Mouse (Mus musculus) CD8-positive naive resting alpha-beta T cell, adult 2 months (primary cell): ENCODE results near the gene Nccrp1.
"Not testable (repeated sequence)": the region's sequence is repeated elsewhere in the genome, so short reads cannot be mapped to it uniquely, and the experiment has no call there.

Source experiments
- DNase-seq, 2 experiments: peaks; one replicate each; pipeline ENCODE4 v3.0.0; 2022; ENCODE audit warnings: low read depth in 2 of 2, low spot score in 2 of 2

The Nccrp1 gene

DNA sequence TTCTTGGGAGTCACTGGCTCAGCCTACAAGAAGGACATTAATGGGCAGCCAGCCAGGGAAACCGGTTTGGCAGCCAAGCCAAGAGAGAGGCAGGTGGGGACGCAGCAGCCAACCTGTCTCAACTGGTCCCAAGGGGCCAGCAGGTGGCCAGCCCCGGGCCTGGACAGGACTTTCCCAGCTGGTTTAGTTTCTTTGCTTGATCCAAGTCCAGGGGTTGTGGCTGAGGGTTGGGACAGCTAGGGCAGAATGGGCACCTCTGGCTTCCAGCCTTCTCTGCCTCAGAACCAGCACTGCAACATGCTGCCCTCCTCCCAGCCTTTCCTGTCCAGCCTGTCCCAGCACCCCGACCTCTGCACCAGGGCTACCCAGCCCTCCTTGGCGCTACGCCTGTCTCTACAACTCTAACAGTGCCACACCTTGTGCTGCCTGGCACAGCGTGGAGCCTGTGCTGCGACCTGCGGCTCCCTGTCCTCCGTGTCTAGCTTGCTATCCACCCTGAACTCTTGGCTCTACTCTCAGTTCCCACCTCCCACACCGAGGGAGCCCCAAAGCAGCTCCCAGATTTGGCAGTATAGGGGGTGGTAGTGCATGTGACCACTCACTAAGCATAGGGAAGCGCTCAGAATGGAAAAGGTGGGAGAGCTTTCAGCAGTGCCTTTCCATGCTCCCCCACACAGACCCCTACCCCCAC is 23.4 kb upstream of the Nccrp1 start:
- DNase-seq: no peak

DNA sequence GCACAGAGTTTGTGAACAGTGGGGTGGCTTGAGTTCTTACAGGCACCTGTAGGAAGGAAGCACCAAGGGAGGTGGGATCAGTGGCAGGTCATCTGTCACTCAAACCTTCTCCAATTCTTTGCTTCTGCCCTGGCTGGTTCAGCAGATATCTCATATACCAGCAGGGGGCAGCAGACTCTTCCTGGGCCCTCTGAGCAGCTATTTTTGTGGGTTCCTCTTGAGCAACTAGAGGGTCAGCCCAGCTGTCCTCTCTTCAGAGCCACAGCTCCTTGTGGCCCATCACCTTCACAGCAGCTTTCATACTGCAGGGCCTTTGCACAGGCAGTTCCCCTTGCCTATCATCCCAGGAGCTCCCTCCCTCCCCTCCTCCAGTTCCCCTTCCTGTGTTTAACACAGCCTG is 21.2 kb upstream of the Nccrp1 start:
- peak; percentile 52 to 70 for DNase-seq

DNA sequence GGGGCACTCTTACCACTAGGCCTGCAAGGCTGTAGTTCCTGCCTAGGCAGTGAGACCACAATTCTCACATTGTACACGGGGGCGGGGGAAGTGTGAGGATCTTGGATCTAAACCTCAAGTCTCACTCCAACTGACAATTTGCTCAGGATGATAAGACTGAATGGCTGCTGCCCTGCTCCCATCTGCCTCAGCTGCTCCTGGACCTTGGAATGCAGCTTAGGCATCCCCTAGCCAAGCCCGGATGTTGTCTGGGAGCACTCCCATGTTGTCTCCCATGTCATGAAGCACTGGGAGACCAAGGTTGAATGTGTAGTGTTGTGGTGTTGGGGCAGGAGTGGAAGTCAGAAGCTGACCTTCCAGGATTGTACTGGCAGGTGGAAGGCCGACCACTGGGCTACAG is 20.5 kb upstream of the Nccrp1 start:
- no peak for DNase-seq

DNA sequence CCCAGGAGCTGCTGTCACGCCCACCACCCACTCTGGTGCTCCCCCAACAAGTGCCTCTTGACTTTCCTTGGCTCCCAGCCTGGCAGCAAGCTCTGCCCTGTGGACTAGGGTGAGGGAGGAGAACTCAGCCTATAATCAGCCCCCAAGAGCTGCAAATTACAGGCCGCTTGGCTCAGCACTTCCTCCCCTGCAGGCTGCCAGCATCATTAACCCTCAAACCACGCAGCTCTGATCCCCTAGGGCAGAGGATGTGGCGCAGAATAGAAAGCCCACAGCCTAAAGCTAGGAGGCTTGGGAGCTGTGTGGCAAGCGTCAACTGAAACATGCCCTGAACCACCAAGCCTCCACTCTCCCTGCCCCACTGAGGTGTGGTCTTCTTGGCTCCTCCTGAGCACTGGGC is 18.4 kb upstream of the Nccrp1 start:
- DNase-seq: peak; percentile 32 to 51

DNA sequence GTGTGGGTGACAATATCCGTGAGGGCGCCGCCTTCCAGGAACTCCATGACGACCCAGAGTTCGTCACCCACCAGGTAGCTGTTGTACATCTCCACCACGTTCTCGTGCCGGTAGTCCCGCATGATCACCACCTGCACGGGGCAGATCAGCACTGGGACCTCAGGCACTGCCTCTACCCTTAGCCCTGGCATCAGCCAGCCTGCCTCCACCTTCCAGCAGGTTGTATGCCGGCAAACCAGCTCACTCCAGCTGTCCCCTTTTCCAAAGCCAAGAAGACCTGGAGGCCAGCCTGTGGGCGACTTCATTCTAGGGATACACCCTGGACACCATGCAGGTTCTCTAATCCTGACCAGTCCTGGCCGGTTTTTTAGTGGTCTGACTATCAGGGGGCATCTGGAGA is 15.9 kb upstream of the Nccrp1 start:
- no peak for DNase-seq

DNA sequence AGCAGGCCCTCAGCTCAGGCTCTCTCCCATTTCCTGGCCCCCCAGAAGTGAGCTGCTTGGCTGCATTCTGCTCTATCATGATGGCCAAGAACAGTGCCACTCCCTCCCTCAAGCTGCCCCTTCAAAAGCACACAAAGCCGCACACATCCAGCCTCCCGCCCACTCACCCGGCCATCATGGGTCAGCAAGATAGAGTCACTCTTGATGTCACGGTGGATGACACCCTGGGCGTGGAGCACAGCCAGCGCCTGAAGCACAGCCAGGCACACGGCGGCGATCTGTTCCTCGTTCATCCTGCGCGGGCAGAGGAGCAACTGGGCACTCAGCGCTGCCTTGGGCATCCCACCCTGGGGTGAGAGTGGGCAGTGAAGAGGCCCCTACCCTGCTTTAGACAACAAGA is 15.3 kb upstream of the Nccrp1 start:
- no peak for DNase-seq

DNA sequence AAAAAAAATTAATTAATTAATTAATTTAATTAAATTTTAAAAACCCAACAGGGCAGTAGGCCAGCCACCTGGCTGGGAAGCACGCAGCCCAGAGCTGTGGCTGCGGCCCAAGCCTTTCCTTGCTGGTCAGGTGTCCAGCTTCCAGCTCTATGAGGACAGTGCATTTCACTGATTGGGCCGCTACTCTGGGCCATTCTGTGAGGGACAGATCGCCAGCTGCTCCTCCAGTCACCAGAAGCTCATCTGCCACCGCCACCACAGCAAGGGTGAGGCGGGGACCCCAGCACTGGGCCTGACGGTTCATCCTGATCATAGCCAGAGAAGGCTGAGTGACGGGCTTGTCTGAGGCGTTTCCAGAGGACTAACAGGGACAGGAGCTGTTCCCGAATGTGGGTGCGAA is 14.9 kb upstream of the Nccrp1 start:
- no peak for DNase-seq

DNA sequence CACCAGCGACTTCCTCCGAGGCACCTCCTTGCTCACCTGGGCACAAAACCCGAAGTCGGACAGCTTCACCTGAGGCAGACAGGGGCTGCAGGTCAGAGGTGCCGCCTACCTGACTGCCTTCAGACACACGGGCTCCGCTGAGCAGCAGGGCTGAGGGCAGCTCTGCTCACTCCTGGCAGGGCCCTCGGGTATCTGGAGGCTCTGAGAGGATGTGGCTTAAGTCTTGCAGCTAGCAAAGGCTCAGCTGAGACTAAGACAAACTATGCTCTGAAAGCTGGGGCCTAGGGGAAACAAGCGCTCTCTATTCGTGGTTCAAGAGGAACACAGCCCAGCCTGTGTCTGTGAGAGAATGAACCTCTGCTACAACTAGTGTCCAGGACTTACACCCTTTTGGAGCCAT is 13.8 kb upstream of the Nccrp1 start:
- no peak for DNase-seq

DNA sequence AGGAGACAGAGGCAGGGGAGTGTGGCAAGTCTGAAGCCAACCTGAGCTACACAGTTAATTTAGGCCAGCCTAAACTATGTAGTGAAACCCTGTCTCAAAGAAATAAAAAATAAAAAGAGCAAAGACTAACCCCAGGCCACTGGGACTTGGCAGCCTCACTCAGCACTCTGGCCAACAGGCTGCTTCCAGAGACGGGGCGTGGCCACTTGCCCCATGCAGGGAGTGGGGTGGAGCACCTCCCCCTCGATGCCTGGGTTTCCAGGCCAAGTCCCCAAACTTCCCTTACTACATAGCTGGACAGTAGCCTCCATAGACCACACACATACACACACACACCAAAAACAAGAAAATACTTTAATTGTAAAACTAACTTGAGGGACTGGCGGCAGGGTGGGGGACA is 11.4 kb upstream of the Nccrp1 start:
- DNase-seq: no peak

DNA sequence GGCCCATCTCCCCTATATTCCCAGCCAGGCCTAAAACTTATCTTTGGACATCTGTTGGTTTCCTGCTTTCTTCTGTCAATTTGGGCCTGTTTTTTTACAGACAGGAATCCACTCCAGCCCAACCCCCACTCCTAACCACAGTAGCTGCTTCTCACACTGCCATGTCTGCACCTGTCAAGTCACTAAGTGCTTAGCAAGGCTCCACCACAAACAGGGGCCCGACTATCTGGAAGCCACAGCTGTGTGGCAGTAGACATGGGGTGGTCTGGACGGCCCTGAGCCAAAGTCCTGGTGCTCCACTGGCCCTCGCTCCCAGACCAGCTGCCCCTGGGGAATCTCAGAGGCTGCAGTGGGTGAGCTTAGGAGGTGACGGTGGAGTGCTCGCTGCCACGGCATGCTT is 10.7 kb upstream of the Nccrp1 start:
- peak in 1 of 2 experiments; percentile 27 for DNase-seq

DNA sequence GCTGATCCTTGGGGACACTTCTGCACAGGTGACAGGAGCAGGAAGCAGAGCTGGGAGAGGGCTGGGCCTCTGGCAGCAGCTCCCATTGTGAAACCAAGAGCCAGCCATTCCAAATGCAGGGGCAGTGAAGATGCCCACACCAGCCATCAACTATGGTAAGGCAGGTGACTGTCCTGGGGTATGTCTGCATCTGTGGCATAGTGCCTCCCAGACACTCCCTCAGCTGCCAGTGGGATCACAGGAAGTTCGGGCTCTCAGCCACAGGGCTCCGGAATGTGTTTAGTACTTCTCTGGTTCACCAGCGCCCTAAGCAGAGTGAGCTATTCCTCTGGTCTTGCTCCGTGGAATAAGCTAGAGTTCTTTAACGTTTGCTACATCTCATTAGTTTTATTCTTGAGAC is 10.0 kb upstream of the Nccrp1 start:
- DNase-seq: no peak

DNA sequence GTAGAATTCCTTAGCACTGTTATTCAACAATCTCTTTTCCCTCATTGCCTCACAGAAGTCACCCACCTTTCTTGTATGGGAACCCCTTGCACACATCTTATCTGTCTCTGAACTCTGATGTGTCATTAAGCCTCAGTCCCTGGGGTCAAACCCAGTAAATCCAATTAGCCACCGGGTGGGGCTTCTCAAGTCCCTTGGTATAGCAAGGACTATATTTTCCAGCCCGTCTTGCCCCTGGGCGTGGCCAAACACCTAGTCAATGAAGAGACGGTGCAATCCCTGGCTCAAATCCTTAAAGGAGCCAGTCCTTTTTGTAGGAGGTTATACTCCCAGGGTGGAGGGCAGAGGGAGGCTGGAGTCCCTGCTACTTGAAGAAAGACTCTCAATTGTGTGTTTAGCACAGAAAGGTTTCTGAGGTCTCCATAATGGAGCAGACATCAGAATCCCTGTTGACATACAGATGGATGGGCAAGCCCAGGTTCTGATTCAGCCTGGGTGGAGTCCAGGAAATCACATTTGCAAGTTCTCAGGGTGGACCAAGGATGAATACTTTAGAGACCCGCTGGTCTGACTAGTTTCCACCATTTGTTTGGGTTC is 9.0 kb upstream of the Nccrp1 start:
- no peak for DNase-seq

DNA sequence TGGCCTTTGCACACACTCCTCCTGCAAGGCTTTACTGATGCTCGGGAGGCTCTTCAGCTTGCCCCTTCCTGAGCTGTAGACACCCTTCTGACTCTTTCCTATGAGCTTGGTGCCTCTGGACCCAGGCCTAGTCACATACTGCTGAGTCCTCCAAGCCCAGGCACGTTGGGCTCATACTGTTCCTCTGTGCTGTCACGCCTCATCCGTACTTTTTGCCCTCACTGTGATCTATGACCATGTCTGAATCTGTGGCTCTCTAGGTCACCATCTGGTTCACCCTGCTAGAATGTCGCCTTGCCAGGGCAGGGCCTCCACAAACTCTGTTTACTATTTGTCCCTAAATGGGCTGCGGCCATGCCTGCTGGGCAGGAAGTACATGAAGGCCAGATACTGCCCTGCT is 6.0 kb upstream of the Nccrp1 start:
- DNase-seq: no peak

DNA sequence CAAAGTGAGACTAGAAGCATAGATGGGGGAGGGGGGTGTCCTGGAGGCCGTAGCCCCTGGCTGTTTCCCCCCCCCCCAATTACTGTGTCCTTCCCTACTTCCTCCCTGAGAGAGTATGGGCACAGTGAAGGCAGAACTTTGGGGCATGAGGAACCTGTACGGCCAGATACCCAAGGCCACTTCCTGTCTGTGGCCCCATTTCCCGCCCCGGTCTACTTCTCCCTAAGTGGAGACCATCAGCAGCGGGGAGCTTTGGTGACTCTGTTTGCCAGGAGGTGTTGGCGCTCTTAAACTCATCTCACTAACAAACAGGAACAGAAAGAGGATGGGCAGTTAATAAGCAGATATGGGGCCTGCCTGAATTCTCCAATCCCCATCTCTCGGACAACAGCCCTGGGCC is 574 bp upstream of the Nccrp1 start:
- DNase-seq: no peak

DNA sequence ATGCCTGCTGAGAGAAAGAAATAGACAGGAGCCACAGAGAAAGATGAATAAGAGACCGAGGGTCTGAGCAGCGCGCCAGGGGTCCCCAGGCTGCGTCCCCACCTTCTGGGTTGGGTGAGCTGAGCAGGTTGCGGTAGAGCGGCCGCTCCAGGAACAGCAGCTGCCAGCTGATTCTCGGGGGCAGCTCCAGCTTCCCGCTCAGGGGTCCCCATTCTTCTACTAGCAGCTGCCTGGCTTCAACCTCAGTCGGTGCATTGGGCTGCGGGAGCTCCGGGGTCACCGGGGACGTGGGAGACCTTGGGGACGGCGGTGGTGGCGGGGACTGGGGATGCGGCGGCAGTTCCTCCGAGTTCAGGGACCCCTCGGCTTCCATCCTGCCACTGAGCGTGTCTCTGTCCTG is 405 bp downstream of the Nccrp1 start:
- DNase-seq: no peak

DNA sequence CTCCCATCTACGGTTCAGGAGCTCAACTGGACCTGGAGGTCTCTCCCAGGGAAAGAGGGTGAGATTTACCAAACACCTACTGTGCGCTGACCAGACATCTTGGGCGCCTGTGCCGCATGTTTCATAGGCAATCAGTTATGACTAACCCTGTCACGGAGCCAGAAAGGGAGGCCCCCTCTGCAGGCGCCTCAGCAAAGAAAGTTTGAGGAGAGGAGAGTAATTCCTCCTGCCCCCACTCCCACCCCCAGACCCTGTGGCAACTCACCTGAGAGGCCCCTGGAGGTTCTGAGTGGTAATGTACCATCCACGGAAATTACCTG is 1.2 kb downstream of the Nccrp1 start:
- no peak for DNase-seq

DNA sequence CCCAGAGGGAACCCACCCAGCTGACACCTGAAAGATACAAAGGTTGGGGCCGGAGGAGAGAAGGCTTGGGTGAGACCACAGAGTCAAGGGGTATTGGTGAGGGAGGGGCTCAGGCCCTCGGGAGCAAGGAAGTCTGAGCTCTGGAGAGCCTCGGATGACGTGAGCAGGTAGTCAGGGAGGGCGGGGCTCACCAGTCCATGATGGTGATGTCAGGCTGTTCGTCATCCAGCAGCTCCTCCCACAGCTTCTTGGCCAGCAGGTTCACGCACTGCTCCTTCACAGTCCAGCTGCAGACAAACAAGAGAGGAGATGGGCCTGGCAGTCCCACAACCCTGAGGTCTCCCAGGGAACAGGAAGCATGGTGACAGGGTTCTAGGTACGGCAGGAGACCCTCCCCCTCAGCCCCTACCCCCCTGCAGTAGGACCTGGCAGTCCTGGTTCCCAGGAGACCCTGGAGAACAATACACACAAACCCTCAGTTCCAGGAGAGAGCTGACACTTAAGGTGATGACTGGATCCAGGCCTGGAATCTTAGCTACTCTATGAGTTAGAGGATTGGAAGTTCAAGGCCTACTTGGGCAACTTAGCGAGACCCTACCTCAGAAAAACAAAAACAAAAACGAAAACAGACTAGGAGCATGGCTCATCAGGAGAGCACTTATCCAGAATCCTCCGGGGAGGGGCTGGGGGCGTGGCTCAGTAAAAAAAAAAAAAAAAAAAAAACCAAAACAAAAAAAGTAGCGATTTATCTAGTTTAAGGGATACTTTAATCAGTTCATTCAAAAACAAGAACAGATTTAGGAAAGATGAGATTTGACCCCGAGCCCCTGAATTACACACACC is 1.8 kb downstream of the Nccrp1 start:
- no peak for DNase-seq

DNA sequence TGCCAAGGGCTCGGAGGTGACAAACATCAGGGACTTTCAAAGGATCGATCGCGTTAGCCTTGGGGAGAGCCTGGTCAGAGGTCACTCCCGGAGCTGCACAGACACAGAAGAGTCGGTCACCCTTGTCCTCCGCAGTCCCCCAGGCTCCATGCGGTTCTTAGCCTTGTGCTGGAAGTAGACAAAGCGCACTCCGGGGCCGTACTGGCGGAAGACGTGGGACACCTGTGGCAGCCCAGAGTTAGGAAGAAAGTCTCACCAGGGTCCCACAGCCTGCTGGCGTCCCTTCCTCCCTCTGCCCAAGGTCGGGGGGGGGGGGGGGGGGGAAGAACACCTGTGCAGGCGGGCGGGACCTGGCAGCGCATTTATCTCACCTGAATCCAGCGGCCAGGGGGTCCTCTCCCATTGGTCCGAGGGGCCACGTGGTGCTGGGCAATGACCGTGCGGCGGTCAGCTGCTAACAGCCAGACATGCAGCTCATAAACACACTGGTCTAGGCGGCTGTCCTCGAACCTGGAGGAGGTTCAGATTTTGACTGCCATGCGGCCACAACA is 2.9 kb downstream of the Nccrp1 start:
- no peak for DNase-seq

DNA sequence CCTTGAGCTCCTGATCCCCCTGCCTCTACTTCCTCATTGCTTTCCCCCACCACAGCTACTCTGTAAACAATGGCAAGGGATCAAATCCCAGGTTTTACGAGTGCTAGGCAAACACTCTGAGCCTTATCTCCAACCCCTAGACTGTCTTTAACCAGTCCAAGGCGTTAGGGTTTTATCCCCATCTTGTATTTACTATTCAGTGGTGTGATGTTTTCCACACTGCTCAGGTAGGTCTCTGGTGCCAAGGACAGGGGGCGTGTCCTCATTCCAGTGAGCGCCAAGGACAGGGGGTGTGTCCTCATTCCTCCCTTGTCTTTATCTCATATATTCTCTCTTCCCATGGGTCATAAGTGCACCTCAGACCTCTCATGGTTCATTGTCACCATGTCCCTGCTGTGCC is 6.5 kb downstream of the Nccrp1 start, which contains the start of gene Sycn:
Gene Sycn, plus strand, starts transcription at position 360 of the 400 bp plus-strand sequence.
- no peak for DNase-seq

DNA sequence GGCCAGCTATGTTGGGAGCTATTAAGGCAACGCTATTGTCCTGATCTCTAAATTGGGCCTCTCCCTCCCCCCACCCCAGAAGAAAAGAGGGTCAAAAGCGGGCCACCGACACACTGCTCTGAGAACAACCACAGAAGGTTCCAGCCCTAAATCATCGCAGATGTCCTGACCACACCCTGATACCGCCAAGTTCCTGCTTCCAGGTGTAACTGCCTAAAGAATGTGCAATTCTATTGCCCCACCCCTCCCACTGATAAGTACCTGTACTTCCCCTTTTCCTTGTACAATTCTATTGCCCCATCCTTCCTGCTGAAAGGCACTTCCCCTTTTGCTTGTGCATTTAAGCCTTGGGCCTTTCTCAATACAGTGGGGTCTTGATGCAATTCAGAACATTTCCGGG is 8.2 kb downstream of the Nccrp1 start:
- not testable (repeated sequence) for DNase-seq

DNA sequence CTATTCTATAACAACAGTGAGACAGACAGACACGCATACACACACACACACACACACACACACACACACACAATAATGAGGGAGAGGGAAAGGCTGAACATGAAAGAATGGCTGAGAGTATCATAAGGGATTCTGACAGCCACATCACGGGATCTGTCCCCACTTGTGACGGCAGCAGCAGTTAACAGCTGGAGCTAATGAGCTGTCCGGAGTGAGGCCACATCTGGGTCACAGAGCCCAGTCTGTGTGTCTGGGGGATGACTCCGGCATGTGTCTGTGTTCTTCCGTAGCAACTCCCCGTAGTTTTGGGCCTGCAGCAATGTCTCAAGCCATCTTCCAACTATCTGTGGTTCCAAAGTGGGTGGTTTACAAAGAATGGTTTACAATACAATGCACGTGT is 15.0 kb downstream of the Nccrp1 start:
- DNase-seq: no peak
